Mouse (Mus musculus): Measurements from ENCODE around the gene Gad2.
"Not testable (repeated sequence)": the region's sequence is repeated elsewhere in the genome, so short reads cannot be mapped to it uniquely, and the experiment has no call there.

DNA sequence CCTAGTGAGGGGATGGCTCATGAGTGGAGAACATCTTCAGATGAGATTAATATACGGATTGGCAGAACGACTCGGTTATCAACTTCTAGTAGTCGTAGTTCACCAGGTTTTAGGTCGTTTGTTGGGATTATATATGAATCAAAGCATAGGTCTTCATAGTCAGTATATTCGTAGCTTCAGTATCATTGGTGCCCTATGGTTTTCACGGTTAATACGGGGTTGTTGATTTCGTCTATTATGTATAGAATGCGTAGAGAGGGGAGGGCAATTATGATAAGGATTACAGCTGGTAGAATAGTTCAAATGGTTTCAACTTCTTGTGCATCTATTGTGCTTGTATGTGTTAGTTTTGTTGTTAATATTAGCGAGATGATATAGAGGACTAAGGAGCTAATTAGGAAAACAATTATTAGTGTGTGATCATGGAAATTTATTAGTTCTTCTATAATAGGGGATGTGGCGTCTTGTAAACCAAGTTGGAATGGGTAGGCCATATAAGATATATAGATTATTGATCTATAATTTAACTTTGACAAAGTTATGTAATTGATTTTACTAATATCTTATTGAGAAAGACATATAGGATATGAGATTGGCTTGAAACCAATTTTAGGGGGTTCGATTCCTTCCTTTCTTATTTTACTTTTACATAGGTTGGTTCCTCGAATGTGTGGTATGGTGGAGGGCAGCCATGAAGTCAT, 34.4 kb upstream of the Gad2 start:
- TF ChIP-seq TAL1 (conservative IDR thresholded peaks at IDR 0.05; ENCODE audit: low read depth, low read length); GATA1 (IDR thresholded peaks at IDR 0.05; ENCODE audit: borderline replicate concordance, low read length); CTCF (IDR thresholded peaks at IDR 0.05; ENCODE audit: low read depth, low read length): not testable (repeated sequence)
